Mouse (Mus musculus) liver, adult 2 months (tissue): ENCODE results near the gene Reep3.

Experiments
- CTCF ChIP-seq: fragments of 200-500 bp; IDR thresholded peaks from 2 replicates; pipeline ENCODE4 v1.5.1; 2011; ENCODE audit warnings: low read depth, low read length, control low read depth
- POLR2A ChIP-seq: fragments of 200-500 bp; IDR thresholded peaks from 2 replicates; pipeline ENCODE4 v1.6.1; 2011; ENCODE audit warnings: low read length, control low read depth; ENCODE audit not compliant: insufficient read depth; ENCODE audit errors: extremely low read depth

DNA sequence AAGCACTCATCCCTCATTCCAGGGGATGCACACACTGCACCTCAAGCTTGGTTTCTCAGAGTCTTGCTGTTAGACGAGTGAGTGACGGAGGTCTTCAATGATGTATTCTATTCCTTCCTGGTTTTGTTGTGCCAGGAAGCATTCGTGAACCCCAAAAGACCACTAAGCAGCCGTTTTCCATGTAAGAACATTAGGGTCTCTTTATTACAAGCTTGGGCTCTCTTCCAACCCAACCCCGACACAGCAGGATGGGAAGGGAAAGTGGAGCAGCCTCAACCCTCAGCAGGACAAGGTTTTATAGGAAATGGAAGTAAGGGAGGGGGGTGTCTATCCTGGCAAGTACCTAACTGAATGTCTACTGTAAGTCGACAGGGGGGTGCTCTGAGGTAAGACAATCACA, 38.0 kb downstream of the Reep3 start:
- no peak for TF ChIP-seq CTCF
- no peak for TF ChIP-seq POLR2A
